ENCODE assay signal across 1 mouse cellular context in the genomic region with DNA sequence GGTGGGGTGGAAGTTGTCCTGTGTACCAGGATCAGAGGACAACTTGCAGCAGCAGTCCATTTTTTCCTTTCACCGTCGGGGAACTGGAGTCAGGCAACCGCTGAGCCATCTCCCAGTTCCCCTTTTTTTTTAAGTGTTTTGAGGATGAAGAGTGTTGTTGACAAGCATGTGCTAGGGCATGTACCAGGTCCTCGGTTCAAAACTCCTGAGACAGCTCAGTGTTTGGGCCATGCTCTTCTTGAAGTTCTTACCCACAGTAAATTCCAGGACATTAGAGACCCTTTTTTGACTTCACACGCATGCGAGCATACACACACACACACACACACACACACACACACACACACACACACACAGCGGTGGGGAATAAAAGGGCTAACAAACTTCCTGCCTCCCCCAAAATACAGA.
A peak's percentile ranks its signal among the peaks of the same experiment; 100 is the strongest.
TF ChIP-seq lines count a peak whose summit lies in the region.

No protein-coding gene starts in this region.

TF ChIP-seq in CH12.LX, 34 proteins besides CTCF, POLR2A, EP300 and RAD21 (continued from another document):
- TF ChIP-seq ZNF384 (IDR thresholded peaks at IDR 0.05; ENCODE audit: low read depth, low read length): peak; percentile 93
- no peak for TF ChIP-seq ZKSCAN1 (IDR thresholded peaks at IDR 0.05; ENCODE audit: borderline replicate concordance, low read depth, low read length)
- TF ChIP-seq SMC3 (IDR thresholded peaks at IDR 0.05; ENCODE audit: low read depth, low read length): no peak
- no peak for TF ChIP-seq CHD2 (IDR thresholded peaks at IDR 0.05; ENCODE audit: low read length)
- TF ChIP-seq RCOR1 (conservative IDR thresholded peaks at IDR 0.05; ENCODE audit: low read depth, low read length): no peak; the same call in 1 of the 2 replicates
- no peak for TF ChIP-seq CHD1 (IDR thresholded peaks at IDR 0.05; ENCODE audit: low read depth, low read length)
- no peak for TF ChIP-seq ELF1 (IDR thresholded peaks at IDR 0.05; ENCODE audit: low read depth, low read length)
- TF ChIP-seq POLR2AphosphoS2 (IDR thresholded peaks at IDR 0.05; ENCODE audit: low read depth, low read length): no peak
- TF ChIP-seq UBTF (IDR thresholded peaks at IDR 0.05; ENCODE audit: low read depth, low read length): no peak
- TF ChIP-seq ETS1 (conservative IDR thresholded peaks at IDR 0.05; ENCODE audit: low read depth, low read length): peak; percentile 47
- 0 out of 2 replicates have a peak, but pooled peaks have one; percentile 13 for TF ChIP-seq KAT2A (IDR thresholded peaks at IDR 0.05; ENCODE audit: insufficient replicate concordance, low read length)
- no peak for TF ChIP-seq ZC3H11A (IDR thresholded peaks at IDR 0.05; ENCODE audit: low read depth, low read length)
- TF ChIP-seq TBP (conservative IDR thresholded peaks at IDR 0.05; ENCODE audit: low read depth, low read length): no peak
- no peak for TF ChIP-seq USF1 (IDR thresholded peaks at IDR 0.05; ENCODE audit: low read depth, low read length)
- TF ChIP-seq JUND (conservative IDR thresholded peaks at IDR 0.05; ENCODE audit: low read depth, low read length): no peak
- no peak for TF ChIP-seq MAZ (IDR thresholded peaks at IDR 0.05; ENCODE audit: low read depth, low read length)
- TF ChIP-seq ZMIZ1 (IDR thresholded peaks at IDR 0.05; ENCODE audit: low read depth, low read length): no peak
- TF ChIP-seq JUN (IDR thresholded peaks at IDR 0.05; ENCODE audit: insufficient read depth, low read depth, low read length): no peak
- TF ChIP-seq TCF12 (IDR thresholded peaks at IDR 0.05; ENCODE audit: low read depth, low read length): peak; percentile 37; the same call in 1 of the 2 replicates
- TF ChIP-seq MXI1 (IDR thresholded peaks at IDR 0.05; ENCODE audit: low read depth, low read length): peak; percentile 45; the same call in 1 of the 2 replicates
- peak; percentile 56; the same call in 1 of the 2 replicates for TF ChIP-seq MEF2A (IDR thresholded peaks at IDR 0.05; ENCODE audit: borderline replicate concordance, low read depth, low read length)
- peak; percentile 90 for TF ChIP-seq MAX (IDR thresholded peaks at IDR 0.05; ENCODE audit: low read length)
- peak; percentile 71 for TF ChIP-seq BHLHE40 (IDR thresholded peaks at IDR 0.05; ENCODE audit: low read depth, low read length)
